Mouse (Mus musculus): ENCODE measurements around the gene Dgkq.

Gene Dgkq

DNA sequence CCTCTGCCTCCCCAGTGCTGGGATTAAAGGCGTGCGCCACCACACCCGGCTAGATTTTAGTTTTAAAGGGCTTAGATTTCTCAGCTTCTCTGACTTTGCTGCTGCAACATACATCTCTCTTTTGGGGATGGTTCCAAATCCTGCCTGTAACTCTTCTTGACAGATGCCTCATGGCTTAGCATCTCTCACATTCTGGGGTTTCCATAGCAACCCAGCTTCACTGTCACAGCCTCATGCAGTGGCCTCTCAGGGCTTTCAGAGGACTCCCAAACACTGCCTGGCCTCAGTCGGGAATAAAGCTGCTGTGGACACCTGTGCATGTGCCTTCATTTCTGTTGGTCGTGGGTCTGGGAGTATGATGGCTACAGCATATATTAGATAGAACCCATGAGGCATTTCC lies 19.6 kb upstream of the Dgkq start:
- CTCF ChIA-PET: interaction anchor here (1.4 kb wide), 1 partner anchor 255 kb away, joined by 3 read pairs; the partner anchor contains the start of gene Atp5k

DNA sequence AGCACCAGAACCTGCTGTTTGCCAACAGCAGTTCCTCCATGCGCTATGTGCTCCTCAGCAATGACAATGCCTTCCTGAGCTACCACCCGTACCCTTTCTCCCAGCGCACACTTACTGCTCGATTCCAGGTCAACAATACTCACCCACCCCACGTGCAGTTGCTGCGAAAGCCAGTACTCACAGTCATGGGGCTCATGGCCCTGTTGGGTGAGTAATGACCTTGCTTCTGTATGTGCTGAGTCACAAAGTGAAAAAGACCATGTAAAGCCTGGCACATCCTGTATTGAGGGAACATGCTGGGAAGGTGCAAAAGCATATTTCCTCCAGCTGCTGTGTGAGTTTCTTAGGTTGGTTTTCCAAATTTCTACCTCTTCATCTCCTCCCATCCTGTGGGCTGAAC lies 11.4 kb upstream of the Dgkq start:
- CTCF ChIA-PET: no interaction called here

DNA sequence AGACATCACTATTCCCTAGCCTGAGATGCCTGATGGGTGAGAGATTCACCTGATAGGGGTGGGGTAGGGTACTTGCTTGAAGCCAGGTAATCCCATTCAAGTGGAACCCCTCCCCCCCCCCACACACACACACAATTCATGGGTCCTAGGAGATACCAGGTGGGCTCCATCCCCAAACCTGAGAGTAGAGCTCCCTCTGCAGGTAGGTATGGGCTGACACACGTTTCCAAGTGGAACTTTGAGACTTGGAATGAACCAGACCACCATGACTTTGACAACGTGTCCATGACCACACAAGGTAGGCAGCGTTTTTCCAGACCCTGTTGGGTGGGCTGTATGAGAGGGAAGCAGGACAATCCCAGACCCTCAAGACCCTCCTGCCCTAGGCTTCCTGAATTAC lies 10.4 kb upstream of the Dgkq start:
- CTCF ChIA-PET: no interaction called here

DNA sequence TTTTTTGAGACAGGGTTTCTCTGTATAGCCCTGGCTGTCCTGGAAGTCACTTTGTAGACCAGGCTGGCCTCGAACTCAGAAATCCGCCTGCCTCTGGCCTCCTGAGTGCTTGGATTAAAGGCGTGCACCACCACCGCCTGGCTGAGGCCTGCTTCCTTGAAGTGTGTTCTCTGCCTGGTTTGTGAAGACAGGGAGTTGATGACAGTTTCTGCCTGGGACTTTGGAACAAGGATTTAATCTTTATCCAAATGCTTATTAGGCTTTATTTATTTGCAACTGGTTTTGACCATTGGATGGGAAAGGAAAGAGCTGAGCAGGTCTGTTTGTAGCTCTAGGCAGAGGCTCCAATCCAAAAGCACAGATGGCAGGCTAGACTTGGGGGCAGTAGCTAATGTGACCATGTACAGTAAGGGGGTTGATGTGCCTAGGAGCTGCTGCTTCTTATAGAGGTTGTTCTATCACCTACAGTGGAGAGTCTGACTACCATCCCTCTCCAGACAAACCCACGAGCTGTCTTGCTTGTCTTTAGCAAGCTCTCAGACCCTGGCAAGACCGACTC lies 8.9 kb upstream of the Dgkq start:
- CTCF ChIA-PET: no interaction called here

DNA sequence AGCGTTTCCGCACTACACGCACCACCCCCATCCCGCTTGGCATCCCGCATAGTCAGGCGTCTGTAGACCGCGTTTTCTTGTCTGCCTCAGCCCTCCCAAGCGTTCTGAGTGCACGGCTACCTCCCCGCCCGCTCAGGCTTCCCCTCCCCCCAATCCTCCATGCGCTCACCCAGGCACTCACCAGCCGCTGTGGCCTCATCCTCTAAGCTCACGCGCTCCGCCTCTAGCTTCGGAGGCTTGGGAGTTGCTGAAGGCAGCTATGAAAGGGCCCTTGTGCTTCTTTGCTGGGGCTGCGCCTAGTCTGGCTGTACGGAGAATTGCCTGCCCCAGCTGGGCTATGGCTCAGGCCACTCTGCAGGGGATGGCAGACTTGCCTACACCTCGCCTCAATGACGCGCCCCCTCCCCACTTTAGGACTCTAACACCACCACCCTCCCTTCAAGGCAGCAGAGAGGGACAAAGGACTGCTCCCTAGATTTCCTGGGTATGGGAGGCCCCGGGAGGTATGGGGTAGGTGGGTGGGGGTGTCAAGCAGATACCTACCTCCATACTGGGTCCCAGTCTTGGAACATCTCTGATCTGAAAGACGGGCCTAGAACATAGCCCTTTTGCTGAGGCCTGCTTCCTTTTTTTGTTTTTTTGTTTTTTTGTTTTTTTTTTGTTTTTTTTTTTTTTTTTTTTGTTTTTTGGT lies 8.3 kb upstream of the Dgkq start:
- CTCF ChIA-PET: interaction anchor here (0.5 kb wide), 1 partner anchor 368 kb away, joined by 5 read pairs; no protein-coding TSS in a partner anchor

DNA sequence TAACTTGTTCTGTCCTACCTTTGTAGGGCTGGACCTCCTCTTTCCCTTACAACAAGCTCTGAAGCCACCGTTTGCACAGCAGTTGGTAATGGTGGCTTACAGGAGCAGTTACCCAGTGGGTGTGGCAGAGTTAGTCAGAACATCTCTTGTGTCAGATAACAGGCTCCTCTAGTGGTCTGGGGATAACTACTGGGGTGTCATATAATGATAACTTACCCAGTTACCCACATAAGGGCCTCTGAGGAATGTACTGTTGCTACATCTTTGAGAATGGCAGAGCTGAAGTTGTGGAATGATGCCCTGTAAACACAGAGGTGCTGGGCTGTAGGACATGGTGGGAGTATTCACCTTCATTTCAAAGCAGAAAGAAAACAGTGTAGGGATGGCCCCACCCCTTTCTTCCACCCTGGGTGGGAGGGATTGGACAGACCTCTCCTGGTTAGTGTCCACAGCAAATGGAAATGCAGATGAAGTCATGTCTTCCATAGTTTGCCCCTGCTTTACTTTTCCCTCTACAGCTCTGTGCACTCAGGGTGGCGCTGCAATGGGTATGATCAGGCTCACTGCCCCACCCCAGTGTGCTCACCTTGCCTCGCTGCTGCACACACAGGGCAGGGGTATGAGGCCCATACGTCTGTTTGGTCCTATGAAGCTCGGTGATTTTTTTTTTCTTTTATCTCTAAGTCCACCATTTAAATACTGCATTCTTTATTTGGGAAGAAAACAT lies 7.5 kb upstream of the Dgkq start:
- CTCF ChIA-PET: interaction anchor here (0.5 kb wide), 1 partner anchor 367 kb away, joined by 5 read pairs; no protein-coding TSS in a partner anchor

DNA sequence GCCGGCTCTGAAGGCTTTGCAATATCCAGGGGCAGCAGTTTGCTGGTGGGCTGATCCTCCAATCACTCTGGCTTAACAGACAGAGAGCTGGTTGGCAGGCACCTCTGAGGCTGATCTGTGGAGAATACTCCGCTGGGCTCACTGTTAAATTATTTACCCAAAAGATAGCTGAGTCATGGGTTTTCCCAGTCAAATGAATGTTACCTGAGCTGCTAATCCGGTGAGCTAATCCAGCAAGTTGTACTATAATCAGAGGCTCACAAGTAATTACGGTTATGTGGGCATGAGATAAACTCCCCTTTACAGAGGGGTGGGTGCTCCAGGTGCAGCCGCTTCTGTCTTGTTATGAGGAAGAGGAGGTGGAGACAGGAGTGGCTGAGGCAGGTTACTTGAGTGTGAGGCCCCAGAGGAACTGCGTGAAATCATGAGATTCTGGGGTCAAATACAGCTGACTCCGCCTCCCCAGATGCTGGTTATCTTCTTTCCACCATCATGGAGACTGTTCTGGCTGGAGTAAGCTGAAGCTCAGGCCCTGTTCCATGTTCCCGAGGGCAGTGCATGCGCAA lies 5.9 kb upstream of the Dgkq start, which contains the start of gene Slc26a1:
Slc26a1 (minus strand) TSS at position 319 of the 566 bp plus-strand sequence.
- CTCF ChIA-PET: no interaction called here

DNA sequence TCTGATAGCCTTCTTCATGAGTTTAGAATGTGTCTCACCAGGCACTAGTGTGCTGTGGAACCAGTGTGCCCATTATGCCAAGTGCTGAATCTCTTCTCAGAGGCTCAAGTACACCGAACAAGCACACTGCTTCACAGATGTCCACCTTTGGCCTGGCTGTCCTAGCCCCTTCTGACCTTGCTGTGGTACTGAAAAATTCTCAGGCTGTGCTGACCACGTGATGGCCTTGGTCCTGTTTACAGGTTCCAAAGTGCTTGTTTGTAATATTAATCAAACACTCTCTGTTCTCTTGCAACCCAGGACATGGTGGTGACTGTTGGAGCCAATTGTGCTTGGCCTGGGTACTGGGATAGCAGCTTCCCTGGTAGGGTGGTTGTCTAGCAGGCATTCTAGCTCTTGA lies 5.2 kb upstream of the Dgkq start:
- CTCF ChIA-PET: no interaction called here

DNA sequence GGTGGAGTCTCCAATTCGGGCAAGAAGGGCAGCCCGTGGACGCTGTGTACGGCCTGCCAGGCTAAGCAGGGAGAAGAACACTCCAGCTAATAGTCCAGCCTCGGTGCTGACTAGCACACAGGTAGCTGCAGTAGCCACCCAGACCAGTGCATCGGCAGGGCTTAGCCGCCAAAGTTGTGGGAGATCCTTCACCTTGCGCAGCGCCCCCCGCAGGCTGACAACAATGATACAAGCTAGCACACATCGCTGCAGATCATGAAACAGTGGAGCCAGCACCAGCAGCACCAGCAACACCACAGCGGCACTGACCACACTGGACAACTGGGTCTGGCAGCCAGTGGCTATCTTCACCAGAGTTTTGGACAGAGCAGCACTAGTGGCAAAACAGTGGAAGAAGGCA lies 2.3 kb upstream of the Dgkq start:
- CTCF ChIA-PET: no interaction called here

DNA sequence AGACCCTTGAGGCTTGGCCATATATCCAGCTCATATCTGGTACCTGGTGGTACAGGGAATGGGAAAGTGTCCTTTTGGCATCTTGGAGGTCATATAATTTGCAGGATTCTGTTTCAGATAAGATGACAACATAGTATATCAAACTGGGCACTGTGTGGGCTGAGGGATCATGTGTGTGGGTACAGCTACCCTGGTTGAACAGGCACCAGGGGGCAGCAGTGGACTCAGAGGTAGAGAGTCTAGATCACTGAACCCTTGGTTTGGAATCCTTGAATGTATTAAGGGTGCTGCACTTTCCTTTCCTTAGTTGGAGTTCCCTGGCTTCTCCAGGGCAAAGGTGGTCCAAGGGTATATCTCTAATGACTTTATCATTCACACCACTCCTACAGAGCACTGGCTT lies 1.3 kb upstream of the Dgkq start:
- CTCF ChIA-PET: interaction anchor here (0.7 kb wide), 2 partner anchors 12 to 1564 kb away, joined by 3 read pairs; no protein-coding TSS in a partner anchor

DNA sequence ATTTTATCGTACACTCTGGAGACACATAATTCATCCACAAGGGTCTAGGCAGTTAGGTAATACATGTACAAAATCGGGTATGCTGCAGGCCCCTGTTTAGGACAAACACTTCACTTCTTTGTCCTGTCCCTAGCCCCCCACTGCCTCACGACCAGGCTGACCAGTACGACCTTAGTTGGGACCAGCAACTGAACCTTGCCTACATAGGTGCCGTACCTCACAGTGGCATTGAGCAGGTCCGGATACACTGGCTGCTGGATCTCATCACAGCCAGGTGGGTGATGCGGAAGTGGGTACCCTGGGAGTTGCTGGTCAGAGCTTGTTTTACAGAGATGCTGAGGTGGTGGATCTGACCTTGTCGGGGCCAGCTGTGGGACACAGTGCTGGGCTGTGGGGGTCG lies 514 bp upstream of the Dgkq start:
- CTCF ChIA-PET: interaction anchor here (0.6 to 0.7 kb wide), 2 partner anchors 11 to 24 kb away, joined by 3 read pairs; no protein-coding TSS in a partner anchor

DNA sequence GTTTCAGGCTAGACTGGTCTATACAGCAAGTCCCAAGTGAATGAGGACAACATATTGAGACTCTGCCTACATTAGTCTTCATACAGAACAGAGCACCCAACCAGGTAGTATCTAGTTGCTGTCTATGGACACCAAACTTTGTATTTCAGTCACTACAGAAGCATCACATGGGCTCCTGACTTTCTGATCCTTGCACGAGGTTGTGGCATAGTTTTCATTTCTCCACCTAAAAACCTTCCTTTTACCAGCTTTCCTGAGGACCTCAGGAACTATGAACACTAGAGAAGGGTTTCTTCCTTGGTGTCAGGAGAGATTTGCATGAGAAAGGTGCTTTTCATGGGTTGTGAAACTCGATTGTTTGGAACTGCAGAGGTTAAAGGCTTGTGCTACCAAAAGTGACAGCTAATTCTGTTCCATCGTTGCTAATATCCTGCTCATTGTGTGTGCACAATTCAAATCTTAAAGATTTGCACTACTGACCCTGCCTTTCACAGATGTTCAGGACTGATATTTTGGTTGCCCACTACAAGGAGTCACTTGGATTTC lies 1.0 kb downstream of the Dgkq start:
- CTCF ChIA-PET: no interaction called here

DNA sequence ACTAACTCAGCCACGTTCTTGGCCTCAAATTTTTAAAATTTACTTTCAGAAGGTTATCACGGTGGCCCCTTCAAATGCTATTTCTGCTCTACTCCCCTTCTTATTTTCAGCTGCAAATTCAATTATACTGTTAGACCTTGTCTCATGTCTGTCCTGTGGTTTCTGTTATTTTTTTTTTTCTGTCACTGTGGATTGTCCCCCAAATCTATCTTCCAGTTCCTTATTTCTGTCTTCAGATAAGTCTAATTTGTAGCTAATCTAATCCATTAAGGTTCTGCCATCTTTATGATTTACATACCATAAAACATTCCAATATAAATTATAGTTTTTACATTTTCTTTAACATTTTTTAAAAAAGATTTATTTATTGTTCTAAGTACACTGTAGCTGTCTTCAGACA lies 2.1 kb downstream of the Dgkq start:
- CTCF ChIA-PET: interaction anchor here (1.1 kb wide), 1 partner anchor 61 kb away, joined by 3 read pairs; no protein-coding TSS in a partner anchor

DNA sequence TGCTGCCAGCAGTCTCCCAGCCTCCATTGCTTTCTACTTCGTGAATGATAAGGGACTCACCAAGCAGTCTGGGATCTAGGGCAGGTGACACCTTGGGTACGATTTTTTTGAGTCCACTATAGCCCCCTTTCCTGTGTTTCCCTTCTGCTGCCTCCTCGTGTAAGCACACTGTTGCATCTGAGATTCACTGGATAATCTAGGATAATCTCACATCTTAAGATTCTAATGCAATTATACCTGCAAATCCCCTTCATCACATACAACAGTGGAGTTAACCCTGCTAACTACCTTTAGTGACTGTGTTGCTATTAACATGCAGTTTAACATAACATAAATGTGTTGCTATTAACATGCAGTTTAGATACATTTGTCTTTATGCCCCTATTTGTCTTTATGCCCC lies 4.4 kb downstream of the Dgkq start:
- CTCF ChIA-PET: interaction anchor here (0.6 kb wide), 1 partner anchor 24 kb away, joined by 6 read pairs; no protein-coding TSS in a partner anchor

DNA sequence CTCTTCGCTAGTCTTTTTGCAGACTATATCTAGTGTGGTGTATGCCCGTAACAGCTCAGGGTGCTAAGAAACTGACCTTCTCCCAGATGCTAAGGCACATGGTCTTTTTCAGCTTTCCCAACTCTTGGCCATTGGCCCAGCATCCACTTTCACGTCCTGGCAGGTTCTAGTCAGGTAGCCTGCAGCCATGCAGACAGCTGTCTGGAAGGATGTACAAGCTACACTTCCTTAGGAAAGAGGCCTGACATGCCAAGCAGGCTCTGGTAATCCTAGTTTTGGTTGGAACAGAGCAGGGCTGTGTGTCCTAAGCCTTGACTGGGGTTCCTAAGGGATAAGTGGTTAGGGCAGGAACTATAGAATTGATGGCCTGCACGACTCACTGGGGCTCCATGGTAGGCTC lies 6.7 kb downstream of the Dgkq start:
- CTCF ChIA-PET: no interaction called here

DNA sequence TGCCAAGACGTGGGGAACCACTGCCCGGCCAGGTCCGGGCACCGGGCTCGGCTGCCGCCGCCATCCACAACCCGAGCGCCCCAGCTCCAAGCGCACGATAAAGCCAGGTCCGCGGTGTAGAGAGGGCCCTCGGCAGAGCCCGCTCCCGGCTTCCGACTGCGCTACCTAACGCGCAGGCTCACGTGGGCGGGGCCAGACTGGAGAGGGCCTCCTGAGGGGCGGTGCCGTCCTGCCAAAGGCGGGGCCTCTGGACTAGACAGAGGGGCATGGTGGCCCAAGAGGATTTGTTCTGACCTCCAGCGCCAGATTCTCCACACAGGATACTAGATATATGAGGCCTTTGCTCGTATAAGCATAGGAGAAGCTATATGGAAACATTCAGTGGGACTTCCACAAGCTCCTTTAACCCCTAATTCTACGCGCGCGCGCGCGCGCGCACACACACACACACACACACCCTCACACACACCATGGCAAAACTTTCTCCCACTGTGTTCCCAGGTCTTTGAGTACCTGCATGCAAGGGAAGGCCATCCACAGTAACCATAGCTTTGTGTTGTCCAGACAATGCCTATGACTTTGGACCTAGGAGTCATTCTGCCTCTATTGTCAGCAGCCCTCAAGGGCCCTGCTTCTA lies 8.7 kb downstream of the Dgkq start:
- CTCF ChIA-PET: interaction anchor here (0.7 to 1.4 kb wide), 3 partner anchors 10 to 1300 kb away, joined by 3 to 5 read pairs (median 3); no protein-coding TSS in a partner anchor

DNA sequence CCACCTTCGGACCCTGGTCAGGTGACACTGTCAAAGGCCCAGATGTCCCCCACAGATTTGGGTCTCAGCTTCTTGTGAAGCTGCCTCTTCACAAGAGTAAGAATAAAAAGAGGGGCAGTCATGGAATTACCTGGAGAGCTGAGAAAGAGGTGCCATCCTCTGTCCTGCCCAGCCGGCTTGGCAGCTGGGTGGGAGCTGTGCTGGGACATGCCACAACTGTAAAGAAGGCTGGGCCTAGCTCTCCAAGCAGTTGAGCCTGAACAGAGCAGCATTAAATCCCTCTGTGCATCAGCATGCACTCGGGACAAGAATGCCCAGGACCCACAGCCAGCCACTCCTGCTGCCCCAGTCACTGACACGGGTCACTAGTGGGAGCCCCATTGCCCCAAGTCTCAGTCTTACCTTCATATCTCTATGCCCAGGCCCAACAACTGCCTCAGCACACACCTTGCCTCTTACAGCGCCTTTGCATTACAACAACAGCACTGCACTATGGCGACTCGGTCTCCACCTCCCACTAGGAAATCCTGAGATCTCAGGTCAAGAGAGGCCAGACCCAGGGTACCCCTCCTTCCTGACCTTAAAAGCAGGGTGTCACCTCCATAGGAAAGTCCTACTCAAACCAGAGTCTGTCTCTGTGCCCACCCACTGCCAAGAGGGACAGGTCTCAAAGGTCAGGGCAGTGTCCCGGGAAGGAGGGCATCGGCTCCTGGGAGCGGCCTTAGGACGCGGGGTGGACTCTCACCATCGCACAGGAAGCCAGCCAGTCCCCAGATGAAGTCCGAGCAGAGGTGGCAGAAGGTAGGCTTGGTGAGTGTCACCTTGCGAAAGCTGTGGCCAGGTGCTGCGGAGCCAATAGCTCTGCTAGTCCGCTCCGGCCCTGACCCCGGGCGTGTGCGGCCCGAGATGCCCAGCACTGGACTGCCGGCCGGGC lies 9.5 kb downstream of the Dgkq start, which contains the start of gene Idua:
Idua (plus strand) TSS at position 634 of the 934 bp plus-strand sequence.
- CTCF ChIA-PET: interaction anchor here (0.7 to 1.4 kb wide), 3 partner anchors 9 to 1299 kb away, joined by 3 to 5 read pairs (median 3); no protein-coding TSS in a partner anchor

DNA sequence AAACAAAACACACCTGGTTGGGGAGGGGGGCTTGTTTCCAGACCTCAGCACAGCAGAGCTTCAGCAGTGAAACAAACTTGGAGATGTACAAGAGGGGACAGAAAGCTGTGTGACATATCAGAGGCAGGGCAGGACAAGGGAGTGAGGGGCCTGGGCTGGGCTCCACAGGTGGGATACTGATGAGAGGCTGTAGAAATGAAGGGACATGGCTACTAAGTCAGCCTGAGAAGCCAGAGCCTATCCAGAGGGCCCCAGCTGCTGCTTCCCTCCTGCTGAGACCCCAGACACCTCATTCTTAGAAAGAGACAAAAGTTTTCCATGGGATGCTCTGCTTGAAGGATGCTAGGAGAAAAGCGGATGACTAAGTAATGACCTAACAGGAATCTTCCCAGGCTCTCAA lies 10.9 kb downstream of the Dgkq start:
- CTCF ChIA-PET: interaction anchor here (1.2 kb wide), 1 partner anchor 12 kb away, joined by 3 read pairs; no protein-coding TSS in a partner anchor

DNA sequence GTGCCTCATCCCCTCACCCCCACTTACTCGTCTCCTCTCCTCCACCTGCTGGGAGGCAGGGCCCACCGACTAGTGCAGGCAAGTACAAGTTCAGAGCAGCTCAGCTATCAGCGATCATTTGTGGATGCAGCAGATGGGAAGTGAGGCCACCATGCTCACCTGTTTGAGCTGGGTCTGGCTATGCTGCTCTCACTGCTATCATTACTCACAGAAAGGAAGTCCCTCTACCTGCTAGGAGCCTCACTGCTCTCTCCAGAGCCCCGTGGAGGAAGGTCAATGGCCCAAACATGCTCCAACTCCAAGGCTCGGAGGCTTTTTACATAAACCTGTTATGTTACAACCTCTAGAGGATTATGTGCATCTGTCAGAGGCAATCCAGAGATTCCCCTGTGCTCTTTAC lies 12.1 kb downstream of the Dgkq start:
- CTCF ChIA-PET: no interaction called here

Measured in spleen, embryonic (tissue).